Mouse (Mus musculus) myocyte (in vitro differentiated cells): Measurements from ENCODE around the gene Bag5.

ENCODE experiments used
- CEBPB ChIP-seq: IDR thresholded peaks from 2 replicates; pipeline ENCODE4 v1.6.1; 2011; ENCODE audit warnings: mild to moderate bottlenecking, moderate library complexity; ENCODE audit not compliant: poor library complexity, insufficient read depth, severe bottlenecking
- E2F4 ChIP-seq: IDR thresholded peaks from one replicate; pipeline ENCODE4 v1.6.1; 2011; ENCODE audit warnings: mild to moderate bottlenecking, control low read depth, moderate library complexity; ENCODE audit not compliant: insufficient read depth
- MAX ChIP-seq: IDR thresholded peaks from one replicate; pipeline ENCODE4 v1.6.1; 2011; ENCODE audit warnings: low read depth, mild to moderate bottlenecking, control low read depth
- POLR2A ChIP-seq: IDR thresholded peaks from one replicate; pipeline ENCODE4 v1.6.1; 2011; ENCODE audit warnings: low read depth, mild to moderate bottlenecking, control low read depth, moderate library complexity; ENCODE audit not compliant: insufficient read length
- POLR2AphosphoS2 ChIP-seq: IDR thresholded peaks from one replicate; pipeline ENCODE4 v1.6.1; 2011; ENCODE audit warnings: low read depth, control low read depth; ENCODE audit not compliant: insufficient read length
- SRF ChIP-seq: IDR thresholded peaks from one replicate; pipeline ENCODE4 v1.6.1; 2011; ENCODE audit warnings: low read depth; ENCODE audit not compliant: control insufficient read depth, insufficient read length
- USF1 ChIP-seq: IDR thresholded peaks from one replicate; pipeline ENCODE4 v1.6.1; 2011; ENCODE audit warnings: low read depth, mild to moderate bottlenecking, control low read depth, moderate library complexity

- no peak for TF ChIP-seq MAX
- no peak for TF ChIP-seq CEBPB
- no peak for TF ChIP-seq POLR2A
- no peak for TF ChIP-seq SRF
- no peak for TF ChIP-seq USF1
- TF ChIP-seq POLR2AphosphoS2 = peak; percentile 24
- no peak for TF ChIP-seq E2F4
These were observed 40.3 kb upstream of the Bag5 start for GRCm38 (mm10) chr12:111753347-111753746.
